Mouse (Mus musculus) urinary bladder, postnatal 4 days (tissue): Measurements from ENCODE around the gene Apoa5.
"Not testable (repeated sequence)": the region's sequence is repeated elsewhere in the genome, so short reads cannot be mapped to it uniquely, and the experiment has no call there.

ENCODE experiments used
- DNase-seq, 2 experiments: peaks; one replicate each; pipeline ENCODE4 v3.0.0; 2021 to 2022; ENCODE audit warnings: low spot score in 2 of 2

Apoa5 gene

GRCm38 (mm10) chr9:46261131-46261530 lies 7.3 kb upstream of the Apoa5 start:
- DNase-seq: no peak

- no peak for DNase-seq
These were observed 692 bp downstream of the Apoa5 start for GRCm38 (mm10) chr9:46269125-46269524.

- DNase-seq: no peak
These were observed 2.3 kb downstream of the Apoa5 start for GRCm38 (mm10) chr9:46270782-46271181.

- no peak for DNase-seq
These were observed 3.6 kb downstream of the Apoa5 start for GRCm38 (mm10) chr9:46272070-46272469.

- peak; percentile 81 to 85 for DNase-seq
These were observed 4.4 kb downstream of the Apoa5 start, which contains the start of gene Zpr1 for GRCm38 (mm10) chr9:46272677-46273454. Zpr1 (plus strand) TSS chr9:46273064.

GRCm38 (mm10) chr9:46274494-46274893 lies 6.1 kb downstream of the Apoa5 start:
- DNase-seq: no peak

- DNase-seq: peak; percentile 91 to 97
These were observed 14.4 kb downstream of the Apoa5 start, which contains the start of gene Bud13 for GRCm38 (mm10) chr9:46282631-46283436. Bud13 (plus strand) TSS chr9:46283008.

- DNase-seq: no peak
These were observed 29.9 kb downstream of the Apoa5 start for GRCm38 (mm10) chr9:46298381-46298780.

GRCm38 (mm10) chr9:46302142-46302541 lies 33.7 kb downstream of the Apoa5 start:
- no peak for DNase-seq

GRCm38 (mm10) chr9:46309121-46309520 lies 40.7 kb downstream of the Apoa5 start:
- DNase-seq: no peak

GRCm38 (mm10) chr9:46314507-46314906 lies 46.1 kb downstream of the Apoa5 start:
- DNase-seq: peak in 1 of 2 experiments; percentile 41

- no peak for DNase-seq
These were observed 46.5 kb downstream of the Apoa5 start for GRCm38 (mm10) chr9:46314921-46315320.

- no peak for DNase-seq
These were observed 47.5 kb downstream of the Apoa5 start for GRCm38 (mm10) chr9:46315807-46316365.

- no peak for DNase-seq
These were observed 48.0 kb downstream of the Apoa5 start for GRCm38 (mm10) chr9:46316388-46316787.

- no peak for DNase-seq
These were observed 48.5 kb downstream of the Apoa5 start for GRCm38 (mm10) chr9:46316909-46317308.

GRCm38 (mm10) chr9:46317957-46318356 lies 49.5 kb downstream of the Apoa5 start:
- DNase-seq: no peak

GRCm38 (mm10) chr9:46319886-46320285 lies 51.5 kb downstream of the Apoa5 start, which contains the start of gene 4931429L15Rik:
4931429L15Rik (minus strand) TSS chr9:46319986.
- DNase-seq: not testable (repeated sequence)

- peak in 1 of 2 experiments; percentile 49 for DNase-seq
These were observed 52.0 kb downstream of the Apoa5 start for GRCm38 (mm10) chr9:46320461-46320860.
